Mouse (Mus musculus) thymus, postnatal 14 days (tissue): ENCODE data around the gene Nup54.

Source experiments
- DNase-seq: peaks from one replicate; pipeline ENCODE4 v3.0.0; 2021

The Nup54 gene

DNA sequence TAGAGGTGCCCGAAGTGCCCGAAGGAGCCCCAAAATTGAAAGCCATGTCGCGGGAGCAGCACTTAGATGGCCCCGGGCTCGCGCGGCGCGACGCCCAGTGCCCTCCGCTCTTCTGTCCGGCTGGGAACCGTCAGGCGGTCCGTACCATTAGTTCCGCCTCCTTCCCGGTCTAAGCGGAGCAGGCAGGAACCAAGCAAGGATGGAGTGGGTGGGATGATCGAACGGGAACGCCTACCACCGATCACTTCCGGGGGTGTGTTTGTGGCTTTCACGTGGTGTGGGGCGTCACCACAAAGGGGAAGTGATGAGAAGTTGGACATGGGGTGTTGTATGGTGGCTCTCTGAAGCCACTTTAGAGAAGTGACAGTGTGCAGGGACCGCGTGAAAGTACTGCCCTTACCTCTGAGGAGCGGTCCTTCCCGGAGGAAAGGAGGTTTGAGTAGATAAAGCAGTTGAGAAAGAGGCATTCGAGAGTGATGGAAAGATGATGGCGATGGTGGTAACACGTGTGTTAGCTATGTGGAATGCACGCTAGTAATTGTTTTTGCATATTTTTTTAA lies at the start of gene Nup54:
Gene Nup54, minus strand, starts transcription at position 195 of the 560 bp plus-strand sequence.
- DNase-seq: peak; percentile 91

DNA sequence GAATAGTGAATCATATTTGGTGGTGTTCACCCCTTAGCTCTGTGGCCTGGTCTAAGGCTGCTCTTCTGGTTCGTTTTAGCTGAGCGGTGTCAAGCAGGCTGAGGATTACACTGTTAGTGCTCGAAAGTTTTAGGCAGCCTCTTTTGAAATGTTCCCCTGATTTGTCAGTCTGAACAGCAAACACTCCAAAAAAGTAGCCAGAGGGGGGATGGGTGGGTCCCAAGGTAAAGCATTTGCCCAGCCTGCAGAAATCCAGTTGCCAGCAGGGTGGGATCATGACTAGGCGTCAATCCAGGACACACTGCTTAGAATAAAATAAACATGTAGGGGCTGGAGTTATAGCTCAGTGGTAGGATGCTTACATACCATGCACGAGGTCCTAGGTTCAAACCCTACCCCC lies 37.8 kb upstream of the Nup54 start:
- no peak for DNase-seq

DNA sequence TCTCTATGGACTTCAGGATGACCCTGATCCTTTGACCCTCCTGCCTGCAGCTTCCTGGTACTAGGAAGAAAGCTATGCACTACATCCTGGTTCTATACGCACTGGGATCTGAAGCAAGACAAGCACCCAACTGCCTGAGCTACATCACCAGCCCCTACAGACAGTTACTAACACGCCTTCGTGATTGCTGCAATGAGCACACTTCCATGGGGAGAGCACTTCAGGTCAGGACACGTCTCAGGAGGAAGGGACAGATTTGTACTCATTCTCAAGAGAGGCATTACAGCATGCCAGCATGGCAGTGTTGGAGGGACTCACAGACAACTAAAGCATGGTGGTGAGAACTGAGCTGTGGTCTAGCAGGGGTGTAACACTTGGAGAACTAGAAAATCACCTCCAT lies 36.5 kb upstream of the Nup54 start:
- no peak for DNase-seq

DNA sequence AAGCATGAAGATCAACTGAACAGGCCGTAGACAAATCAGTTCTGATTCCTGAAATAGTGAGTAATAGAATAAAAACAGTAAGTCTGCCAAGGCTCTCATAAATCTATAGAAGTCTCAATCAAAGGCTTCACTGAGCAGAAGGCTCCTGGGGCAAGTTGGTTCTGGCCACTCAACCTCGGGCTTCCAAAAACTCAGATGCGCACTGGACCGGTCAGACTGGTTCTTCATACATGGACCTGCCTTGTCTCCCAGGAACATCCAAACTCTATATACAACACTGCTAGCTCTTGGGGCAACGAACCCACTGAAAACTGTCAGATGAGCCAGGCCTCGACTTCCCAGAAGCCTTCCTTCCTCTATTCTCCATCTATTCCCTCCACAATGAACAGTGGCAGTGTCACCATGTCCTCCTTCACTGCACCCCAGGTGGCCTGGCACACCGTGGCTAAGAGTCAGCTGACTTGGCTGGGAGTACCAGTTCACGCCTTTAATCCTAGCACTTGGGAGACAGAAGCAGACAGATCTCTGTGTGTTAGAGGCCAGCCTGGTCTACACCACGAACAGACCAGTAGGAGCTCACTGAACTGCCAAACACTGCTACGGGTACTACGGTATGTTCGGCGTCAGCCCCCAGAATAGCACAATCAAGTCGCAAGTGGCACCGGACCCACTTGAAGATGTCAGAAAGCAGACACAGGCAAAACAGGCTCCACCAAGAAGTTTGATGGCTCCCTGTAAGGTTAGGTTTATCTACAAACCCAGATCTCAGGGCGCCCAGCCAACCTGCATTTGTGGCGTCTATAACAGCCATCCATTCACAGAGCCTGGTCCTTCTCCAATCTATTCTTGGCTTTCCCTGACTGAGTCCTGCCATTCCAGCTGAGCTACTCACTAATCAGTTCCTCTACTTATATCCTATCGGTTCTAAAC lies 34.4 kb upstream of the Nup54 start:
- no peak for DNase-seq

DNA sequence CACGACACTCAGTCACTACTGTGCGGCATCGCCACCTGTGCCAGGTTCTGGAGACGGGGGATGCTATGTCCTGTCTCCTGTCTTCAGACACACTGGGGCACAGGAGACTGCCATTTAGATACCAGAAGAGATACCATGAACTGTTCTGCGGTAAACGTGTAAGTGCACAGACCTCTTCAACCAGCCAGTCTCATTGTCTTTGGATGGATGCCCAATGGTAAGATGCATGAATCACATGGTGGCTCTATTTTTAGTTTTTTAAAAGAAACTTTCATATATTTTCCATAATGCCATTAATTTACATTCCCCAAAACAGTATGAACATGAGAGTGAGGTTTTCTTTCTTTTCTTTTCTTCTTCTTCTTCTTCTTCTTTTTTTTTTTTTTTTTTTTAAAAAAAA lies 33.2 kb upstream of the Nup54 start:
- no peak for DNase-seq

DNA sequence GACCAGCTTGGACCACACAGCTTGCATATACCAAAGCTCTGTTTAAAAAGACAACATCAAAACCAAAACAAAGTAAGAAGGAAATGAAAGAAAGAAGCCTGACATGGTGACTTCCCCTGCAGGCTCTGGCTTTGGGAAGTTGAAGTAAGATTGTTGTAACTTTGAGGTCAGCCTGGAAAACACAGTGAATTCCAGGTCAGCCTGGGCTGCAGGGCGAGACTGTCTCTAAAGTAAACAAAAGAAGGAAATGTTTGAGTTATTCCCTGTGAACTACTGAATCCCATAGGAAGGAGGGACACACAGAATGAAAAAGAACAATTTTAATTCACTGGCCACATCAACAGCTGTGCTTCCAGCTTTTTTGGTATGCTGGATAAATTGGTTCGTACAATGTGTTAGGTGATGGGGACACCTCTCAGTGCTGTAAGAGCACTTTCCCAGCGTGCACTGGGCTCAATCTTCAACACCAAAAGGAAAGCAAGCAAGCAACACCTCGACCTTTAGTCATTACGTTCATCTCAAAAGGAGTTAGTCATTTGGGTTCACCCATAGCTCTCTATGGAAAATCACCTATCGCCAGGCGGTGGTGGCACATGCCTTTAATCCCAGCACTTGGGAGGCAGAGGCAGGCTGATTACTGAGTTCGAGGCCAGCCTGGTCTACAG lies 32.2 kb upstream of the Nup54 start:
- no peak for DNase-seq

DNA sequence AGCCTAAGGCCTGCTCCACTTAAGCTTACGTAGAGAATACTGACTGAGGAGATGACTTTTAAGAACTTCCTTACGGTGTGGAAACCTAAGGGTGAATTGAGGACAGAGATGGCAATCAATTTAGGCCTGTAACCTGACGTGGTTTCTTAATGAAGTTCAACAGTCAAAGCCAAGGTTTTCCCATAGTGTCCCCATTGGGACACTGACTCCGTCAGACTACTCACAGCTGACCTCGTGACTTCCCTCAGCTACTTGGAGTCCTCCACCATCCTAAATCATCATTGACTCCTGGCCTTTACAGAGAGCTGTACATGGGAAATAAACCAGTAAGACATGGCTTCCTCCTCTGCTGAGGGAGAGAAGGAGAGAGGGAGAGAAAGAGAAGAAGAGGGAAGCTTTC lies 30.5 kb upstream of the Nup54 start:
- no peak for DNase-seq

DNA sequence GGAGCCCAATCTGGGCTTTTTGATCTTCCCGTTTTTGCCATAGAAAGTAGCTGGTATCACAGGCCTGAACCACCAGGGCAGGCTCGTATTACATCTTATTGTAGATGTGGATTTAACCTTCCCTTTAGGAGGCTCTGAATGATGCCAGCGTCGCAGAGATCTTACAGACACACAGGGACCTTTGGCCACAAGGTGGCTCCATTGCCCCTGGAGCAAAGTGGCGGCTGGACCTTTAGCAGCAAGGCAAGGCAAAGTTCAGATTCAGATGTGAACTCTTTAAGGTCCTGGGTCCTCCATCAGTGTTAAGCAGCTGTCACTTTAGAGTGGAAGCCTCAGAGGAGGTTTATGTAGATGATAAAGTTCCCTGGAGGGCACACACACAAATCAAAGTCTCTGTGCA lies 26.3 kb upstream of the Nup54 start:
- DNase-seq: peak; percentile 86

DNA sequence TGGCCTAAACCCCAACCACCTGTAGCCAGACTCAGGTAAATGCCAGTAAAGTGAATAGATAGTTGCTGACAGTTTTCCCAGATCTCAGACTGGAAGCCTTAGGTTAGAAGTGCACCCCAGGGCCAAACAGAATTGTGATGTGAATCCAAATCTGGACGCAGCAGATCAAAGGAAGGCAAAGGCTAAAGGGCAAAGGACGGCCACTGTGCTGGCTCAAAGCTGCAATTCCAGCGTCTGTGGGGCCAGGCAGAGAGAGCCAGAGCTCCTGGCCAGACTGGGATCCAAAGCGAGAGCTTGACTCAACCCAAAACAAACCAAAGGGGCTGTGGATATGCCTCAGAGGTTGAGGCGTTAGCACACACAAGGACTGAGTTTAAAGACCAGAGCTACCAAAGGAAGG lies 23.7 kb upstream of the Nup54 start:
- DNase-seq: no peak

DNA sequence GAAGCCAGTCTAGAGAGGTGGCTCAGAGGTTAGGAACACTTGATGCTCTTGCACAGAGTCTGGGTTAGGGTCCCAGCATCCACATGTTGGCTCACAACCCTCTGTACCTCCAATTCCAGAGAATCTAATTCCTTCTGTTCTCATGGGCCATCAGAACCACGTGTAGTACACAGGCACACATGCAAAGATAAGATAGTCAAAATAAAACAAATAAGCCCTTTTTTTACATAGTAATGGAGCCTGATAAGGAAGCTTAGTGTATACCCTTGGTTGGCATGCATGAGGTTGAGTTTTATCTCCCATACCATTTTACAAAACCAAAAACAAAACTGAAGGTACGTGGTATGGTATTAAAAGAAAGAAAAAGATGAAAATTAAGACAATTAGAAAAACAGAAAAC lies 22.4 kb upstream of the Nup54 start:
- no peak for DNase-seq

DNA sequence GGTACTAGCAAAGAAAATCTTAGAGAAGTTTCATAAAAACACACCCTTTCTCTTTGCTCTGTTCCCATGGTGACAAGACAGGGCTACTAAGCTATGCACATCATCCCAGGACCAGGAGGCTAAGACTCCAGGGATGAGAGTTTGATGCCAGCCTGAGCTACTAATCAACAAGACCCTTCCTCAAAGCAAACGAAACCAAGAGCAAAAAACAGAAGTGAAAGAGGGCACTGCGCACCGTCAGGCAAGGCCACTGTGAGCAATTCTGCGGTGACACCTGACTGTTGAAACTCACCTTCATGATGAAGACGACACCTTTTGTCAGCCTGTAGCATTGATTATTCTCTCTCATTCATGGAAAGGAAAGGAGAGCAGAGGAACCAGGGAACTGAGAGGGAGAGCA lies 17.9 kb upstream of the Nup54 start:
- no peak for DNase-seq

DNA sequence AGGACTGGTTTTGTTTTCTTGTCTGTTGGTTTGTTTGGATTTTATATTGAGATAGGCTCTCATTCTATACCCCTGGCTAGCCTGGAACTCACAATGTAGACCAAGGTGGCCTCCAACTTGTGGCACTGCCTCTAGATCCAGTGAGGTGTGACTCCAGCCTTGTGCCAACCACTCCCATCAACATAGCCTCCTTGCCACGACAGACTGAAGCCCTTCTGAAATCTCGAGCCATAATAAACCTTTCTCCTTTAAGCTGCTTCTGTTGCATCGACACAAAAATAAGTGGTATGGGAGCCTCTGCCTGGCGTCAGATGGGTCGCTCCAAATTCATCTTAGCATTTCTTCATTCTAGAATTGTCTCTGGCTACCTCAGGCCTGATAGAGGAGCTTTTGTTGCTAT lies 11.7 kb upstream of the Nup54 start:
- DNase-seq: no peak

DNA sequence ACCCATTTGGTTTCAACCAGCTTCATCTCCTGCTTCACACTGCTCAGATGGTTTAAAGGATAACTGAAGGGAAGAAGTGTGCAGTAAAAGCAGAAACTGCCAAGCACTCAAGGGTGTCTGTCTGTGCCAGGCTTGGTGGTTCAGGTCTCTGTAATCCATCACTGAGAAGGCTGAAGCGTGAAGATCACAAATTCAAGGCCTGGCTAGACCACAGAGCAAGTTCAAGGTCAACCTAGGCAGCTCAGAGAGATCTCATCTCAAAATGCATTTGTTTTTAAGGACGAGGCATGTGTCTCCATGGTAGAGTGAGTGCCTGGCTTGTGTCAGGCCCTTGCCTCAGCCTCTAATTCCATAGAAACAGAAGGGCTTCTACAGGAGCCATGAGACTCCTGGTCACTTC lies 10.0 kb upstream of the Nup54 start:
- DNase-seq: no peak

DNA sequence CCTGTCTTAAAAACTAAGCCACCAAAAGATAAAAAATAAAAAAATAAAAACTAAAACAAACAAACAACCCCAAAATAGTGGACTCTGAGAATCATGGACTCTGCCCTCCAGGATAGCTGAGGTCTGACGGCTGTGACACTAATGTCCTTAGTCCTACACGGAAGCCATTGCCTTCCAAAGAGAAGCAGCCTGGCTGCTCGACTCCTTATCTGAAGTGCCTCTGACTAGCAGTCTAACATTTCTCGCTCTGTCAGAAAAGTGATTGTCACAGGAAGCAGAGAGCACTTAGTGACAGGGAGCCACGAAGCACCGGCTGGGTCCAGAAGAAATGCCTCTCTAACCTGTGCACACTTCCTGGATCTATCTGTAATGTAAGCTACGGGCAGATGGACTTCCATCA lies 7.9 kb upstream of the Nup54 start:
- DNase-seq: no peak

DNA sequence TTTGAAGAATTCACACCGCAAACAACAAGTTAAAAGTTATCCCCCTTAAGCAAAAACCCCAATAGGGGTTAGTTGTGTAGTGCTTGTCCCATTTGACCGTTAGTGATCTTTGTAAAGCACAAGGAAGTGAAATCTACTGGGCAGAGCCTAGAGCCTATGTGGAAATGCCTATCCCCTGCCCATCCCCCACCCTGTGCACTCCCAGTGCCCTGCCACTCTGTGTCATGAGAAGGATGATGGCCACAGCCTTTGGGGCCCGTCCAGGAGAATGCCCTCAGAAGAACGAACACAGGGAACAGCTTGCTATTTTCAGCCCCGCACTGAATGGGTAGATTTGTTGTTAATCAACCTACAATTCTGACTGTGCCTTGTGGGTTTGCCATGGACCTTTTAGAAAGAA lies 6.5 kb upstream of the Nup54 start:
- DNase-seq: no peak

DNA sequence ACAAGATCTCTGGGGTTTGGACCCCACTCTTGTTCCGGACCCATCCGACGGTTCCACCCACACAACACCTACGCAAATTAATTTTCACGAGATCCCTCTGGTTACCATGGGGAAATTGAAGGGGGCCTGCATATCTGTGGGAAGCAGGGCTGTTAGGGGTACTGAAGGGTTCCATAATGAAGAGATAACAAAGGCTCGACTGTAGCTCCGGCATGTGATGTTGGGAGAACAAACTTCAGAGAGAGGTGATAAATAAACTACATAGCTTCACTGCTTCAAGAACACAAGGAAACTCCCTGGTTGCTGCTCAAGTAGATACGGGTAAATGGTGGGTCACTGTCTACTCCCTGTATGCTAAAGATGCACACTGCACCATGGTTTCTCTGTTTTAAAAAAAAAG lies 3.5 kb upstream of the Nup54 start:
- DNase-seq: no peak

DNA sequence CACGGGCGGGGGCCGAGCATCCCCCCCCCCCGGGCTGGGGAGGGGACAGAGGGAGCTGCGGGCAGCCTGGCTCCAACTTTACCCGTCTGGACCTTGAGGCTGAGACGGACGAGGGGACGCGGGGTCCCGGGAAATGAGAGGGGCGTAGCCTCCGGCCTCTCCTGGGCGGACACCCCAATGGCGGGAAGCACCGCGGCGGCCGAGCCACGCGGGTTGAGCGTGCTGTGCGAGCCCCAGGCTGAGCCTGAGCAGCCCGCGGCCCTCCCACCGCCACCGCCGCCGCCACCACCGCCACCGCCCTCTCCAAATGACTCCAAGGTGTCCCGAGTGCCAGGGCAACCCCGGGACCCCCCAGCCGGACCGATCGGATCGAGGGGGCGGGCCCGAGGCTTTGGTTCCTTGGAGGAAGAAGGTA lies 441 bp downstream of the Nup54 start:
- DNase-seq: no peak

DNA sequence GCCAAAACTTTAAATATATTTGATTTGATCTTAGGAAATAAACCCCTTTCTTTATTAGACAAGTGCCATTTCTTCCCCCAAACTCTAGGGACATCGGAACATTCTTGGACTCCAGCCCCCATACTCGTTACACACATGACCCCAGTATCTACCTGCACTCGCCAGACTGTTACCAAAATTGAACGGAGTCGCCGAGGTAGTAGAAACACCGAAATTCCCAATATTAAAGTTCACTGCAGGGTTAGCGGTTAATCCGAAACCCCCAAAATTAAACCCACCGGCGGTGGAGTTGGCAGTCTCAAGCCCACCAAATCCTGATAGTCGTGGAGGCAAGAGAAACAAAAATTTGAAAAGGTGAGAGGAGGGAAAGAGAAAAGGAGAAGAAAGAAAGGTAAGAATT lies 949 bp downstream of the Nup54 start:
- peak; percentile 6 for DNase-seq

DNA sequence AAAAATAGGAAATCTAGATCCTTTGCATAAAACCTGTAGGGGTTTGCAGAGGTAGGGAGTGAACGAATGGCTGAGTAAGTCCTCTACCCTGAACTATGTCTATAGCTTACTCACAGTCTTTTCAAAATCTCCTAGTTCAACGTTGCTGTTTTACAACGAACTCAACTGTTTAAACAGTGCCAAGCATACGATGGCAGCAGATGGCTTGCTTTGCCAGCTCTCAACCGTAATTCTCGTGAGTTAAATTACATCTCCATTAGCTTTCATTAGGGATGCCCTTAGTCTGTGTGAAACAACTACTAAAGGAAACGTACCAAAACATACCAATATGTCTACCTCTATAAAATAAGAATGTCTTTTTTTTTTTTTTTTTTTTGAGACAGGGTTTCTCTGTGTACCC lies 3.4 kb downstream of the Nup54 start:
- DNase-seq: no peak

DNA sequence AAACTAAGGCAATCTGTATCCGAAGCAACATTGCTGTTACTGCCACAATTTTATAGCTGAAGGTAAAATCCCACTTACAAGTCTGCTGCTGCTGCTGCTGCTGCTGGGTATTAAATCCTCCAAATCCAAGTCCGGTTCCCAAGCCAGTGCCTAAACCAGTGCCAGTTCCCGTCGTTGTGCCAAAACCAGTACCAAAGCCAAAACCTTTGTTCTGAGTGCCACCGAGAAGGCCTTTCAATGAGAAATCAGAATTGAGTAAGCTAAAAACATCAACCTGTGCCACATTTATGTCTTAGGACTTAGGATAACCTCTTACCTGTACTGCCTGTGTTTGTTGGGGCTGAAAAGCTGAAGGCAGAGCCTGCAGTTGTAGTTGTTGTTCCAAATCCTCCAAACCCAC lies 4.3 kb downstream of the Nup54 start:
- no peak for DNase-seq

DNA sequence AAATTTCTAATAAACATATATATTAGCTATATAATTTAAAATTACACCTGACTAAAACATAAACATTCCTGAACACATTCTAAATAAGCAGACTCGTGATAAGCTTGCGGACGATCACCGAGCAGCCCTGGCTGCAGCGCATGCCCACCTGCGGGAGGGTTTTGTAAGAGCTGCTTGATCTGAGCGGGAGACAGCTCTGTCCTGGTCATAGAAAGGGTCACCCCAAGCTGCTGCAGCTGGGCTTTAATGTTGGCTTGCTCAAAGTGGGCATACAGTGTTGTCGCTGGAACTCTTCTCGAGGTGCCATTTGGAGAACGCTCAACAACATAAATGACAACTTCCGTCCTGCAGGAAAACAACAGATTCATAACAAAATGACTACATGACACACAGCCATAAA lies 10.9 kb downstream of the Nup54 start:
- no peak for DNase-seq

DNA sequence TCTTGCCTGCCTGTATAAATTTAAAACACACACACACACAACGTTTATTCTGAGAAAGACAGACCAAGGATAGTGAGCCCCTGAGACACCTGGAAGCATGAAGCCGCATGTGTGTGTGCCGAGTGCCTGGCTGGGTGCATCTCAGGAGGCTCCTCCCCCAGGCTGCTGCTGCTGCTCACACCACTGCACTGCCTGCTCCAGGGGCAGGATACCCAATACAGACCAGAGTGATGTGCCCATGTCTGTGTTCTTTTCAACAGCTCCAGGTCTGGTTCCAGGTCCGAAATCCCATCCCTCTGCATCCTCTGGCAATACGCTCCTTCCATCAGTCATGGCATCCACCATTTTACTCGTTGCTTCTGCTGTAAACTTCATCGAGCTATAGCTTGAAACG lies 21.0 kb downstream of the Nup54 start:
- DNase-seq: no peak

DNA sequence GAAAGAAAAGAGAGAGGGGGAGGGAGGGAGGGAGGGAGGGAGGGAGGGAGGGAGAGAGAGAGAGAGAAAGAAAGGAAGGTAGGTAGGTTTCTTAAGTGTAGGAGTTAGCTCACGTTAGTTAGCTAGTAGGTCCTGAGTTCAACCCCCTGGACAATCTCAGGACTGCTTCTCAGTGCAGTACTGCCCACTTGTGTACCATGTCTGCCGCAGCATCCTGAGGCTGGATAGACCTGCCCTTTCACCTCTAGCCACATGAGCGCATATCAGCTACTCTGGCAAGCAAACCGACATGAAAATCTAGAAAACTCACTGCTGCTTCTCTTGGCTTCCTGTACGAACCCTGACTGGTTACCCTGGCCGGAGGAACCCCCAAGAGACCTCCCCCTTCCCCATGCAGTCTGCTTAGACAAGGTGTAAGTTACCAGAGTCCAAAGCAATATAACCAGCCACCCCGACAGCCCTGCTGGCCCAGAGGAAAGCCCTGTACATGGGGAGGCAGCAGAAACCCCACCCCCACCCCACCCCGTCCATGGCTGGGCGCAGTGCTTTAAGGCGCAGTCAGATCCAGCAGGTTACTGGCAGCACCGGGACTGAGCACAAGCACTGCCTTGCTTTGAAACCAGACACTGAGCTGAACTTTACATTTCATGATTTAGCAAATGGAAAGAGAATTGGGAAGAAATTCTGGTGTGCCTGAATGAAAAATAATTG lies 21.6 kb downstream of the Nup54 start:
- no peak for DNase-seq
